Mouse (Mus musculus) bone marrow, adult 2 months (tissue): ENCODE measurements around the gene Plau. TPM values are rescaled to one million over a fixed set of nuclear protein-coding genes. Genes with fewer than 3 reads are reported as not detected.
A peak's percentile ranks its signal among the peaks of the same experiment; 100 is the strongest.

Experiments
- H3K27ac ChIP-seq: fragments of 200-500 bp; 2 replicates; pipeline ENCODE4 v1.5.1; 2012; ENCODE audit warnings: low read depth, mild to moderate bottlenecking, control low read depth, inconsistent platforms, low read length; ENCODE audit not compliant: control insufficient read depth, poor library complexity, insufficient read depth
- H3K4me1 ChIP-seq: fragments of 200-500 bp; 2 replicates; pipeline ENCODE4 v1.6.1; 2011; ENCODE audit warnings: low read length; ENCODE audit not compliant: control insufficient read depth, insufficient read depth
- H3K4me3 ChIP-seq: fragments of 200-500 bp; replicated peaks from 2 replicates; pipeline ENCODE3; 2011; ENCODE audit warnings: mild to moderate bottlenecking, low read depth, low read length, control low read depth; ENCODE audit not compliant: control insufficient read depth
- CTCF ChIP-seq: fragments of 200-500 bp; IDR thresholded peaks from 2 replicates; pipeline ENCODE4 v1.5.1; 2011; ENCODE audit warnings: low read length, control low read depth; ENCODE audit not compliant: control insufficient read depth, insufficient read depth
- POLR2A ChIP-seq: fragments of 200-500 bp; IDR thresholded peaks from 2 replicates; pipeline ENCODE4 v1.6.1; 2011; ENCODE audit warnings: low read depth, mild to moderate bottlenecking, control low read depth, low read length, borderline replicate concordance; ENCODE audit not compliant: control insufficient read depth
- WGBS: fragments of 180-500 bp; shearing (Covaris S2); methylation state at CpG from one replicate; pipeline ENCODE4 v1.1.7; 2018; 5-methylcytosine and 5-hydroxymethylcytosine counted together
- polyA plus RNA-seq: library from polyadenylated mRNA; stranded (reverse); fragments of >200 nt; gene quantifications from 2 replicates; pipeline ENCODE4 v1.2.4, GENCODE M21; 2011; ENCODE audit warnings: low replicate concordance; ENCODE audit not compliant: missing spikeins, insufficient read depth, insufficient read length

Plau gene
- polyA plus RNA-seq, 1 experiment: 6.9 TPM

- peaks cover 8% of the 10 kb centered on the region for H3K4me1 ChIP-seq
- WGBS: 65% methylated on average over 6 of the region's 6 CpGs
- TF ChIP-seq CTCF (no peak), POLR2A (no peak)
- H3K4me3 ChIP-seq: no peak overlapping the region
- H3K27ac ChIP-seq: no peak overlapping the region
Observed at GRCm38 (mm10) chr14:20844126-20844525, 7.7 kb downstream of the Plau start.

- H3K4me3 ChIP-seq: no peak overlapping the region
- H3K27ac ChIP-seq: peak overlapping the region; percentile 90
- no peak for TF ChIP-seq POLR2A
- no peak for TF ChIP-seq CTCF
- peaks cover 6% of the 10 kb centered on the region for H3K4me1 ChIP-seq
- 64% methylated on average over 10 of the region's 10 CpGs for WGBS
Observed at GRCm38 (mm10) chr14:20844671-20845576, 8.5 kb downstream of the Plau start.

DNA sequence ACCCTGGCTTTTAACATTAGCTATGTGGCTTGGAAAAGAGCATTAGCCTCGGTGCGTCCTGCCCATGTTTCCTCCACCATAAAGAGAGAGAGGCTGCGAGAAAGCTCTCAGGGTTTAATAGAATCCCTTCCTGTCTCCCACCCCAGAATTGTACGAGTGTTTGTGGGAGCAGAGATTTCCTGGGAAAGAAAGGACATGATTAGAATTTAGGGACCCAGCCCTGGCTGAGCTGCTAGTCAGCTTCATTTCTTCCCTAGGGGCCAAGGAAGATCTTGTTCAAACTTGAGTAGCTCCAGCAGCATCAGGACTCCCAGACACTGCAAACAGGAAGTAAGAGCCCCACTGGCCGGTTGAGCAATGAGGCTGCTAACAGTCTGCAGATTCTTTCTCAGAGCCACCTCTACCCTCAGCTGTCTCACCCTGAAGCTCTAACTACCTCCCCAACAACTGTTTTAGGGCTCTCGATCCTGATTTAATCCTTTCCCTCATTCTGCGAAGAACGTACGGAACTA lies 9.2 kb downstream of the Plau start:
- peak overlapping the region; percentile 90 for H3K27ac ChIP-seq
- 16% methylated on average over 9 of the region's 9 CpGs for WGBS
- TF ChIP-seq CTCF (no peak), POLR2A (no peak)
- H3K4me1 ChIP-seq: peaks cover 6% of the 10 kb centered on the region
- H3K4me3 ChIP-seq: peak overlapping the region; percentile 51

DNA sequence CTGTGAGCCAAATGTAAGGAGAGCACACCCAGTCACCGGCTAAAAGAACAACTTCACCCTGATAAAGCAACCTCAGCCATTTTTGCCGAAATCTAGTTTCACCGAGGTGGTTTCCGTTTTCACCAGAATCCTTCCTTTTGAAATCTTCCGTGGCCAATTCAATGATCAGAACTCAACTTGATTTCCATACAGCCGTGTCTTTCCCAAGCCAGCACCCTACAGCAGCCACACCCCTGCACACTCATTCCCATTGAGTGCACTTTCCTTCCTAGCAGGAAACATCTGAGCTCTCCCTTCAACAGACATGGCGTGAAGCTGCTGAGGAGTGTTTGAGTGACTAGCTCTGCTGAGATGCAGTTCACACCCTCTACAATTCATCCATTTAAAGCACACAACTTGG lies 9.8 kb downstream of the Plau start:
- Histone ChIP-seq H3K27ac (peak overlapping the region; percentile 90), H3K4me1 (peaks cover 6% of the 10 kb centered on the region), H3K4me3 (peak overlapping the region; percentile 56)
- 11% methylated on average over 7 of the region's 7 CpGs for WGBS
- no peak for TF ChIP-seq POLR2A
- no peak for TF ChIP-seq CTCF

DNA sequence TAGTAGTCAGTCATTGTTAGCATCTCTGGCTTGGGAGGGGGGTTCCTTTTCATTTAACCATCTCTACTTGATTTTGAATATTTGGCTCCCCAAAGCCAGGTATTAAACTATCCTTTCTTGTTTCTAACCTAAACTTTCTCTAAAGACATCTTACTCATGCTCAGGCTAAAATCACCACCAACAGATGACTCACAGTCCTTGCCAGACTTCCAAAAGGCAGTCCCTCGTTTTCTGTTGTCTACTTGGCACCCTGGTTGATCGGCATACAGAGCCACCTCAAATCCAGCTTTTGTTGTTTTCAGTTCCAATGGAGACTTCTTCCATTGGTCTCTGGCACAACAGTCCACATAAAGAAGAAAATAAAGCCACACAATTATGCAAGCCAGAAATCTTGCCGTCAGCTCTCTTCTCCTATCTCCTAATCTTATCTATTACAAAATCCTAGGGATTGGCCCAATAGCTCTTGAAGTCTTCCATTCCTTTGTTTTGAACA lies 11.2 kb downstream of the Plau start:
- TF ChIP-seq POLR2A (no peak), CTCF (no peak)
- H3K27ac ChIP-seq: no peak overlapping the region
- 59% methylated on average over 3 of the region's 3 CpGs for WGBS

GRCm38 (mm10) chr14:20849753-20850152 lies 13.3 kb downstream of the Plau start:
- Histone ChIP-seq H3K27ac (no peak overlapping the region), H3K4me1 (peaks cover 5% of the 10 kb centered on the region), H3K4me3 (no peak overlapping the region)
- WGBS: 71% methylated on average over 4 of the region's 4 CpGs
- TF ChIP-seq CTCF (no peak), POLR2A (no peak)

More for the DNA sequence above, 11.2 kb downstream of the Plau start:
- H3K4me1 ChIP-seq: peaks cover 6% of the 10 kb centered on the region
- no peak overlapping the region for H3K4me3 ChIP-seq

GRCm38 (mm10) chr14:20850498-20850897 lies 14.0 kb downstream of the Plau start:
- WGBS: 66% methylated on average over 2 of the region's 2 CpGs
- Histone ChIP-seq H3K4me3 (no peak overlapping the region), H3K27ac (no peak overlapping the region), H3K4me1 (peaks cover 5% of the 10 kb centered on the region)
- TF ChIP-seq POLR2A (no peak), CTCF (no peak)

- TF ChIP-seq CTCF (no peak), POLR2A (no peak)
- H3K4me1 ChIP-seq: peaks cover 3% of the 10 kb centered on the region
- H3K27ac ChIP-seq: no peak overlapping the region
- H3K4me3 ChIP-seq: no peak overlapping the region
Observed at GRCm38 (mm10) chr14:20851776-20852175, 15.3 kb downstream of the Plau start.

DNA sequence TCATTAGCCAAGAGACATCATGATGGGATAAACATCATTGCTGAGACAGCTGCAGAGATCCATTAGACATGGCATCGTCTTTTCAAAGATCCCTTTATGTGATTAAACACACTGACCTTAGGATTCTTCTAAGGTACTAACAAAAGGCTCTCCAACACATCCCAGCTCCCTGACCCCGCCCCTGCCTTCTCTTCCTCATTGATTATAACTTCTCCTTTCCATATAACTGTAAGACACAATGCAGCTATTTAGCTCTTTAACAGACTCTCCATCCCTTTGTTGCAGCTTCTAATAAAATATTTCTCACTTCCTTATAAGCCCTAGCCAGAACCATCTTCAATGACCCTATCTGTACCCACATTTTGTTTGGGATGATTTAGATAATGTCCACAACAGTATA lies 24.7 kb downstream of the Plau start:
- H3K27ac ChIP-seq: no peak overlapping the region; the same call in 1 of the 2 replicates
- no peaks in the 10 kb centered on the region; the same call in 1 of the 2 replicates for H3K4me1 ChIP-seq
- WGBS: 48% methylated on average over 2 of the region's 2 CpGs
- no peak for TF ChIP-seq POLR2A
- TF ChIP-seq CTCF: no peak
- no peak overlapping the region for H3K4me3 ChIP-seq
